Mouse (Mus musculus) bone marrow macrophage, adult 2 months (primary cell): ENCODE data around the gene Defa17.
"Not testable (repeated sequence)": the region's sequence is repeated elsewhere in the genome, so short reads cannot be mapped to it uniquely, and the experiment has no call there.

Experiments
- CTCF ChIP-seq: IDR thresholded peaks from 2 replicates; pipeline ENCODE4 v1.5.1; 2012; ENCODE audit warnings: low read depth, mild to moderate bottlenecking, low read length, moderate library complexity
- POLR2A ChIP-seq: IDR thresholded peaks from 2 replicates; pipeline ENCODE4 v1.6.1; 2012; ENCODE audit warnings: mild to moderate bottlenecking, low read depth, low read length, borderline replicate concordance

- TF ChIP-seq CTCF, POLR2A: not testable (repeated sequence)
Measured at GRCm38 (mm10) chr8:21703545-21703944, 48.0 kb downstream of the Defa17 start, which contains the start of gene AY761184.
